Mouse (Mus musculus): Measurements from ENCODE around the gene Borcs5.
A peak's percentile ranks its signal among the peaks of the same experiment; 100 is the strongest.

Borcs5 gene

GRCm38 (mm10) chr6:134717886-134718667 lies 78.8 kb downstream of the Borcs5 start:
- no peak for DNase-seq (ENCODE audit: low spot score)

DNA sequence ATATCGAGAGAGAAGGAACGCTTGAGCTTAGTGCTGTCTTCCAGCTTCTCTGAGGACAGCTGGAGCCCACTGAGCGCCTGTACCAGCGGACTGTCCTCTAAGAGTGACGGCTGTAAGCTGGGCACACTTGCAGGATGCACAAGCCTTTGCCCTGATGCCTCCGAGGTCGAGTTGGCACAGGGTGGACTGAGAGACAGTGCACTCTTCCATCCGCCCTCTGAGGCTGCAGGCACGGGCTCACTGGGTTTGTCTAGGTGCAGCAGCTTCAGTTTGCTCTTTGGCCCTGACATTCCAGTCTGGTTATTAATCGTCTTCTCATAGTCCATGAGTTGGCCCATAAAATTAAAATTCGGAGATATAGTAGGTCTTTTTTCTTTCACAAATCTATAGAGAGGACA lies 79.4 kb downstream of the Borcs5 start:
- DNase-seq (ENCODE audit: low spot score): no peak

GRCm38 (mm10) chr6:134719156-134719555 lies 79.8 kb downstream of the Borcs5 start:
- DNase-seq (ENCODE audit: low spot score): no peak

GRCm38 (mm10) chr6:134720150-134720549 lies 80.8 kb downstream of the Borcs5 start:
- DNase-seq (ENCODE audit: low spot score): no peak

GRCm38 (mm10) chr6:134721729-134722269 lies 82.5 kb downstream of the Borcs5 start:
- no peak for DNase-seq (ENCODE audit: low spot score)

DNA sequence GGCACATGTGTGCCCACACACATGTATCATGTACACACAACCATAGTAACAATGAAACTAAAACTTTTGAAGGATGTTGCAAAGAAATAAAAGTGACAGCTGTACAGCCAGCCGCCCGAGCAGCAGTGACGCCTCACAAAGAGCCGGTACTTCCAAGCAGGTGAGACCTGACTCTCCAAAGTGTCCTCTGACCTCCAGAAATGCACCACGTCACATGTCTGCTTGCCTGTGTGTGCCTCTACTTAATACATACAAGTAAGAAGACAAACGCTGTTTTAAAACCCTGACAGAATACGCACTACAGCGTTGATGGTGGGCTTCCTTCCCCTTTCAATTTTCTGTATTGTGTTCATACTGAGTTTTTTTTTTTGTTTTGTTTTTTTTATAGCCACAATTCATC lies 83.6 kb downstream of the Borcs5 start:
- no peak for DNase-seq (ENCODE audit: low spot score)

DNA sequence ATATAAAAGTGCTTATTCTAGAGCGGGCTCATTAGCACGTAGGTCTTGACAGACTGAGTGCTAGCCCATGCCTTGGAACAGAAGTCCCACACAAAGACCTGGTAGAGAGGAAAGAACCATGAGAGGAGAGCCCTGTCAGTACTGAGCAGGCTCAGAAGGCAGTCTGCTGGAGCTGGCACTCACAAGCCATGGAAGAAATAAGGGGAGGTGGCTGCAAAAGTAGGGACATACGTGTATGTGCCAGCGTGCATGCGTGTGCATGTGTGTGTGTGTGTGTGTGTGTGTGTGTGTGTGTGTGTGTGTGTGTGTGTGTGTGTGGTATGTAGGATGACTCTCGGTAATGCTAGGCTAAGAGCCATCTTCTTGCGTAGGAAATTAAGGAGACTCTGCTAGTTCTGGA lies 84.0 kb downstream of the Borcs5 start:
- DNase-seq (ENCODE audit: low spot score): no peak

DNA sequence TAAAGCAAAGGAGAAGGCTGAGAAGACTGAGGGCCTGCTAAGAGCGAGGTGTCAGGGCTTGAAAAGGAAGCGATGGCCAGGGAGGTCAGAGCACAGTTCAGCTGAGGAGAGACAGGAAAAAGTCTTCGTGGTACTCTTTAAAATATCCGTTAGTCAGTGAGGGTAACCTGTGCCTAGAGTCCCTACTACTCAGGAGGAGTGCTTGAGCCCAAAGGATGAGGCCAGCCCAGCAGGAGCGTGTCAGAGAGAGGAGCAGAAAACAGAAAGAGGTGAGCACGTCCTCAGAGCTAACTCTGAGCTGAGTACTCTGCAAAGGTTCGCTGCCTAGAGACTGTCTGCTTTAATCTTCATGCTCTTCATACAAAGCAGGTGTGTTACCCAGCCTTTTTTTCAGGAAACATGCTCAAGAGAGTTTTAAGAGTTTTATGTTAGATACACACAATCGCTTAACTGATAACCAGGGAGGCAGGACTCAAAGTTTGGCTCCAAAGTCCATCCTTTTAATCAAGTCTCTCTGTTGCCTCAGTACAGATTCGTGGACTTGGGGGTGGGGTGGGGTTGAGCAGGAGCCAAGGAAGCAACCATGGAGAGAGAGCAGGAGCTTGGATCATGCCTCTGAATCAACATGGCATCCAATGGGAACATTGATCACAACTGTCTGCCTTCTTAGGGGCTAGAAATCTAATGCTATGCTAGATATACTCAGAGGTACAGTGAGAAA lies 84.7 kb downstream of the Borcs5 start:
- no peak for DNase-seq (ENCODE audit: low spot score)

DNA sequence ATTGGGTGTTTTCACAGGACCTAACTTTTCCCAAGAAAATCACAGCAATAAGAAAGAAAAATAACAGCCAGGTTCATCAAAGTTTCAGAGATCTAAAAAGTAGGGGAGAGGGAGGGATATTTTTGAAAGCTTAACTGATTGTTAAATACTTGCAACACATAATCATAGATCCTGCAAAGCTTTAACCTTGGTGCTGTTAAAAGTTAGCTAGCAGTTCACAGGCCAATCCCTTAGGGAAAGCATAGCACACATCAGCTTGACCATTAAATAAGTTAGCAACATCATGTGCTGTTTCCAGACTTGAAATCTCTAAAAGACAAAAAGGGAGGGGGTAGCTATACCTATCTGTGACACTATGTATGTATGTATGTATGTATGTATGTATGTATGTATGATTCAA lies 86.1 kb downstream of the Borcs5 start:
- no peak for DNase-seq (ENCODE audit: low spot score)

GRCm38 (mm10) chr6:134730978-134731377 lies 91.7 kb downstream of the Borcs5 start:
- no peak for DNase-seq (ENCODE audit: low spot score)

GRCm38 (mm10) chr6:134732813-134733212 lies 93.5 kb downstream of the Borcs5 start:
- no peak for DNase-seq (ENCODE audit: low spot score)

- no peak for DNase-seq (ENCODE audit: low spot score)
Observed at GRCm38 (mm10) chr6:134733800-134734221, 94.5 kb downstream of the Borcs5 start.

DNA sequence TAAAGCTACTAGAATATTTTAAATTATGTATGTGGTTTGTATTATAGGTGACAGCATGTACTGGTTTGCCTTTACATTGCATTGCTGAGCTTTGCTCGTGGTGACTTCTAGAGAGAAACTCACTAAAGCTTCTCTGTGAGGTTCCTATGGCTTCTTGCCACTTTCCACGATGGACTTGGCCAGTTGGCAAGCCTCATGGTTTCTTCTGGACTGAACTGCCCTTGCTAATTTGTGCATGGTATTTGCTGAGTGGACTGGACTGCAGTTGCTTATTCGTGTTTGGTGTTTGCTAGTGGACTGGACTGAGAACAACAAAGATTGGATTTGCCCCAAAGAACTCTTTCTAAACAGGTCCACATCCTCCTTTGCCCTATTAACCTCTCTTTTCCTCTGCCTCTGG lies 97.5 kb downstream of the Borcs5 start:
- no peak for DNase-seq (ENCODE audit: low spot score)

GRCm38 (mm10) chr6:134743568-134743967 lies 104.3 kb downstream of the Borcs5 start:
- DNase-seq (ENCODE audit: low spot score): no peak

DNA sequence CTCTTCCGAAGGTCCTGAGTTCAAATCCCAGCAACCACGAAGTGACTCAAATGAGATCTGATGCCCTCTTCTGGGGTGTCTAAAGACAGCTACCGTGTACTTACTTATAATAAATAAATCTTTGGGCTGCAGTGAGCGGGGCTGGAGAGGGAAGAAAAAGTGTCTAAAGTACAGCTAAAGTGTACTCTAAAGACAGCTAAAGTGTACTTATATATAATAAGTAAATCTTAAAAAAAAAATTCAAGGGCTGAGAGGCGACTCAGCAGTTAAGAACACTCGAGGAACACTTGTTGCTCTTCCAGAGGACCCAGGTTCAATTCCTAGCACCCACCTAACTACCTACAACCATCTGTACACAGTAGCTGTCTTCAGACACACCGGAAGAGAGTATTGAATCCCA lies 106.6 kb downstream of the Borcs5 start:
- no peak for DNase-seq (ENCODE audit: low spot score)

- no peak for DNase-seq (ENCODE audit: low spot score)
Observed at GRCm38 (mm10) chr6:134748126-134748525, 108.8 kb downstream of the Borcs5 start.

- no peak for DNase-seq (ENCODE audit: low spot score)
Observed at GRCm38 (mm10) chr6:134751087-134751486, 111.8 kb downstream of the Borcs5 start.

GRCm38 (mm10) chr6:134751883-134752647 lies 112.8 kb downstream of the Borcs5 start:
- DNase-seq (ENCODE audit: low spot score): peak; percentile 39

GRCm38 (mm10) chr6:134753412-134753811 lies 114.1 kb downstream of the Borcs5 start:
- no peak for DNase-seq (ENCODE audit: low spot score)

GRCm38 (mm10) chr6:134753858-134754257 lies 114.5 kb downstream of the Borcs5 start:
- DNase-seq (ENCODE audit: low spot score): no peak

DNA sequence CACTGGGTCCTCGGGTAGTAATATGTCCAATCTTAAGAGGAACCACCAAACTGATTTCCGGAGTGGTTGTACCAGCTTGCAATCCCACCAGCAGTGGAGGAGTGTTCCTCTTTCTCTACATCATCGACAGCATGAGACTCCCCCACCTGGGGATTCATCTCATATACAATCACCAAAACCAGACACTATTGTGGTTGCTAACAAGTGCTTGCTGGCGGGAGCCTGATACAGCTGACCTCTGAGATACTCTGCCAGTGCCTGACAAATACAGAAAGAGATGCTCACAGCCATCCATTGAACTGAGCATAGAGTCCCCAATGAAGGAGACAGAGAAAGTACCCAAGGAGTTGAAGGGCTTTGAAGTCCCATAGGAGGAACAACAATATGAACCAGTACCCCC lies 116.7 kb downstream of the Borcs5 start:
- no peak for DNase-seq (ENCODE audit: low spot score)
